Mouse (Mus musculus): Measurements from ENCODE around the gene Ccdc62.

GRCm38 (mm10) chr5:123893520-123893919 lies 37.0 kb upstream of the Ccdc62 start:
- TF ChIP-seq POLR2A (IDR thresholded peaks at IDR 0.05; ENCODE audit: borderline replicate concordance, low read depth, low read length) (no peak), CTCF (IDR thresholded peaks at IDR 0.05; ENCODE audit: low read depth, low read length) (no peak)
